Mouse (Mus musculus) MEL (cell line): ENCODE data around the gene Ofcc1.

Source experiments
- CHD1 ChIP-seq: IDR thresholded peaks from 2 replicates; pipeline ENCODE4 v1.6.1; 2012; ENCODE audit warnings: low read depth, mild to moderate bottlenecking, inconsistent platforms, low read length, improper control_type of control experiment
- CTCF ChIP-seq, 3 experiments: IDR thresholded peaks in 2 of 3; conservative IDR thresholded peaks in 1 of 3; 2 replicates each; pipeline ENCODE4 v1.5.1; 2011 to 2012; ENCODE audit warnings: low read length in 3 of 3, low read depth in 2 of 3, mild to moderate bottlenecking in 2 of 3, improper control_type of control experiment in 1 of 3, inconsistent platforms in 1 of 3, mixed read lengths in 1 of 3, moderate library complexity in 1 of 3; ENCODE audit not compliant: control insufficient read depth in 1 of 3, insufficient read depth in 1 of 3, poor library complexity in 1 of 3, severe bottlenecking in 1 of 3
- E2F4 ChIP-seq: IDR thresholded peaks from 2 replicates; pipeline ENCODE4 v1.6.1; 2011; ENCODE audit warnings: low read depth, low read length, improper control_type of control experiment, borderline replicate concordance
- EP300 ChIP-seq, 2 experiments: IDR thresholded peaks; 2 replicates each; pipeline ENCODE4 v1.6.1; 2011; ENCODE audit warnings: improper control_type of control experiment in 2 of 2, low read length in 2 of 2, low read depth in 1 of 2, mild to moderate bottlenecking in 1 of 2
- GABPA ChIP-seq: IDR thresholded peaks from 2 replicates; pipeline ENCODE4 v1.6.1; 2012; ENCODE audit warnings: low read depth, mild to moderate bottlenecking, inconsistent platforms, low read length, improper control_type of control experiment, moderate library complexity
- MAFK ChIP-seq: IDR thresholded peaks from 2 replicates; pipeline ENCODE4 v1.6.1; 2011; ENCODE audit warnings: low read depth, mild to moderate bottlenecking, low read length, improper control_type of control experiment, borderline replicate concordance
- MYB ChIP-seq: IDR thresholded peaks from 2 replicates; pipeline ENCODE4 v1.6.1; 2011; ENCODE audit warnings: mild to moderate bottlenecking, low read depth, low read length, improper control_type of control experiment
- POLR2A ChIP-seq, 2 experiments: IDR thresholded peaks; 2 replicates each; pipeline ENCODE4 v1.6.1; 2011 to 2012; ENCODE audit warnings: low read length in 2 of 2, mild to moderate bottlenecking in 2 of 2, control low read depth in 1 of 2, improper control_type of control experiment in 1 of 2, low read depth in 1 of 2, moderate library complexity in 1 of 2; ENCODE audit not compliant: control insufficient read depth in 1 of 2, insufficient read depth in 1 of 2, poor library complexity in 1 of 2
- SIN3A ChIP-seq: IDR thresholded peaks from 2 replicates; pipeline ENCODE4 v1.6.1; 2012; ENCODE audit warnings: low read length, improper control_type of control experiment, inconsistent platforms
- ZC3H11A ChIP-seq: IDR thresholded peaks from 2 replicates; pipeline ENCODE4 v1.6.1; 2012; ENCODE audit warnings: low read depth, mild to moderate bottlenecking, inconsistent platforms, low read length, improper control_type of control experiment
- ZMIZ1 ChIP-seq: IDR thresholded peaks from 2 replicates; pipeline ENCODE4 v1.6.1; 2012; ENCODE audit warnings: low read depth, mild to moderate bottlenecking, inconsistent platforms, low read length, improper control_type of control experiment, moderate library complexity

DNA sequence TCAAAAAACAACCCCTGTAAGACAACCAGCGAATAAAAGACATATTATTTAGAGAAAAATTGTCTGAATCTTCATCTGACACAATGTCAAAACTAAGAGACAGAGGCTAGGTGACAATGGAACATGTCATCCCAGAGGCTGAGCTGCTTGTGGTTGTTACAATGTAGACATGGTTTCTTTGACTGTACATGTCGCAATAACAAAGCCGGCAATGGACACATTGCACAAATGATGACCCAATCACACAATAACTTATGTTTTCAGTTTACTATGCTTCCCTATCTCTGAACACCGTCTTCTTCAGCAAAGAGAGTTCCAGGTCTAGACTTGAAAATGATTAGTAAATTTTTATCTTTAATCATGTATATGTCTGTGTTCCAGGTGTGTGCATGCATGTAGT, 332.4 kb downstream of the Ofcc1 start:
- TF ChIP-seq POLR2A (IDR thresholded peaks at IDR 0.05; ENCODE audit: control insufficient read depth in 1 of 2, insufficient read depth in 1 of 2, low read depth in 1 of 2, low read length in 2 of 2, poor library complexity in 1 of 2) (no peak), MYB (no peak), CTCF (IDR thresholded peaks at IDR 0.05 in 2 of 3, conservative IDR thresholded peaks at IDR 0.05 in 1 of 3; ENCODE audit: control insufficient read depth in 1 of 3, insufficient read depth in 1 of 3, low read depth in 2 of 3, low read length in 3 of 3, poor library complexity in 1 of 3, severe bottlenecking in 1 of 3) (no peak), CHD1 (no peak), ZMIZ1 (no peak), ZC3H11A (no peak), GABPA (no peak), MAFK (no peak), EP300 (IDR thresholded peaks at IDR 0.05; ENCODE audit: low read depth in 1 of 2, low read length in 2 of 2) (no peak), SIN3A (no peak), E2F4 (no peak)
